Mouse (Mus musculus): Measurements from ENCODE around the gene Nemf. TPM values are rescaled to one million over a fixed set of nuclear protein-coding genes. Genes with fewer than 3 reads are reported as not detected.
"Not testable (repeated sequence)": the region's sequence is repeated elsewhere in the genome, so short reads cannot be mapped to it uniquely, and the experiment has no call there.

The Nemf gene
- total RNA-seq (2022): 10 to 100 TPM; 43.7 to 46.5 (median 45.8) TPM

DNA sequence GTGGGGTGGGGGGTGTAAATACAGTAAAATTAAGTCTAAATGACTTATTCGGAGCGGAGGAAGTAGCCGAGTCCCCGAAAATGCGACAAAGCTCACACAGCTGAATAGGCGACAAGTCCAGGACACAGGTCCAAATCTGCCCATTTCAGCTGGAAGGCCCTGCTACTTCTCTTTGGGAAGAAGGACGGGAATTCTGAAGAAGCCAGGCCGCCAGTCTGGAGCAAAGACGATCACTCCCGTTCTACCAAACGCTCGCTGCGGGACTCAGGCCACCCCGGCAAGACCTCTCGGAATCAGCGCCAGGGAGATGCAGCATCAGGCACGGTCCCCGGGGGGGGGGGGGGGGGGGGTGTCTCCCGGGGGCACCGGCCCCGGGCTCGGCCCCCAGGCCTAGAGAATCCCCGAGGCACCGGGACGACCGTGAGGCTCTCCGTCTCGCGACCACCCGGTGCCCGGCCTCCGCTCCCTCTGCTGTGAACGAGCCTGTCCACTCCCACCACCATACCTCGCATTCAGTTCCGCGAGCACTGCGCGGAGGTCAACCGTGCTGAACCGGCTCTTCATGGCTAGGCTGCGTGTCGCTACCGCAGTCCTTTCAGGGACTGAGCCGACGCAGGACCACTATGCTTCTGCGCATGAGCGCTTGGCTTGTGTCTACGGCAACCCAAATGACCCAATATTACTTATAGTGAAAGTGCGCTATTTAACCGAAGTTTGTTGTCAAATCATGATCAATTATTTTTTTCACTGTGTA lies at the start of gene Nemf:
Gene Nemf, minus strand, starts transcription at position 620 of the 754 bp plus-strand sequence.
- DNase-seq (ENCODE audit: low spot score in 2 of 2): peak; percentile 77 to 79

DNA sequence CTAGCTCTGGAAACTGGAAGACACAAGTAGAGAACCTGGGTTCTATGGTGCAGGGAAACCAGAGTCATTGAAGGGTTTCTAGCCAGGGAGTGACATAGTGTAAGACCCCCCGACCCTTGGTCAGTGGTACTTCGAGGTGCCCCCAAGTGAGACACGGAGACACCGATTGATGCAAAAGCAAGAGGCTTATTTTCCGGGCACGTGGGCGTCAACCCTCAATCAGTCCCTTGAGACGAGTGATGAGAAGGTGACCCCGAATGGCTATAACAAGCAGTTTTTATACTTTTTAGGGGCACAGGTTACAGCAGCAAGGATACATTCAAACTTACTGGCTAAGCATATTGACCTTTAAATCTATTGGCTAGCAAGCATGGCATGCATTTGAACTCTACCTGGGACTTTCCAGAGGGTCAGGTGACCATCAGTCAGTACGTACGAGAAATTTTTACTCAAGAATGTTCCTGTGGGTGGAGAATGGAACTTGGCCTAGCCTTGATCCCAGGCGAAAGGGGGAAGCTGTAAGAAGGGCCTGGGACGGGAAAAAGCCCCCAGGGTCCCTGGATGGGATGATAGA lies 45.7 kb upstream of the Nemf start:
- DNase-seq (ENCODE audit: low spot score in 2 of 2): no peak

DNA sequence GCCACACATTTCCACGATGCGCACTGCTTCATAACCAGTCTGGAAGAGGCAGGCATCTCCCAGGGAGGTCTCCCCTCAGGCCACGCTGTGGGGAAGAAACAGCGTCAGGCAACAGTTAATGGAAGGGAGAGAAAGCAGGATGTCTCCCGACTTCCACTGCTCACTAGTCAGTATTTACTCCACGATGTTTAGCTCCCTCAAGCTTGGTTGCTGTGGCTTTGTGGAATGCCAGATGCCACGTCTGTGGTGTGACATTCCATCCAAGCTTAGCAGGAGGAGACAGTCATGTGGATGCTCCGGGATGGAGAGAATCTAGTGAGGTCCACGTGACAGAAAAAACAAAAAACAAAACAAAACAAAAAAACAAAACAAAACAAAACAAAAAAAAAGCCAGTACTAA lies 45.1 kb upstream of the Nemf start:
- DNase-seq (ENCODE audit: low spot score in 2 of 2): no peak

DNA sequence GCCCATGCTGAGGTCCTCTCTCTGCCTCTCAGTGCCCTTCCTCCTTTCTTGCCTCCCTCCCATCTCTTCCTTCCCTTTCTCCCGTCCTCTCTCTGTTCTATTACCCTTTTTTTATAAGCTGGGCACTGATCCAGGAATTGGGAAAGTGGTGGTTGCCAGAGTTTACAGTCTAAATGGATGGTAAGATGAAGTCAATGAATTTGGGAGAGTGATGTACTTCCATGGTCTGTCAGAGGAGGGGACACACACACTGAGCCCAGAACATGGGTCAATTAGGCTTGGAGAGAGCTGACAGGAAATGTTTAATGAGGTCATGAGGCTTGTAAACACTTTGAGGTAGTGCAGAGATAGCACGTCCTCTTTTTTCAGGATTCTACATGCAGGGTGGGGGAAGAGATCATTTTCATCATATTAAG lies 43.9 kb upstream of the Nemf start:
- DNase-seq (ENCODE audit: low spot score in 2 of 2): no peak

DNA sequence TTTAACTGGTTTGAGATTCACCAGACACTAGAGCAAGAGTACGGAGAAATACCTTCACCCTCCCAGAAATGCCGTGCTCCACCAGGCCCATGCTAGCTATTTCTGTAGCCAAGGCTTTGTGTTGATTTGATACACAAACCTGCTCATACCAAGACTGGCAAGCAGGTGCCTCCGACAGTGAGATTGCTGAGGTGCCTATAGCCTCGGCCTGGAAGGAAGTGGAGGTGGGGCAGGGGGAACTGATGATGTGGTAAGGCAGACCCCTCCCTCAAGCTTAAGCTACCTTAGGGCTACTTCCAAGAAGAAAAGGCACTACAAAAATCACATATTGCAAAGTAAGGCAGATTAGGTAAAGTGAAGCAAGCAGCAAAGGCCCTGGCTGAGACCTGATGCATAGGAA lies 43.4 kb upstream of the Nemf start:
- DNase-seq (ENCODE audit: low spot score in 2 of 2): no peak

DNA sequence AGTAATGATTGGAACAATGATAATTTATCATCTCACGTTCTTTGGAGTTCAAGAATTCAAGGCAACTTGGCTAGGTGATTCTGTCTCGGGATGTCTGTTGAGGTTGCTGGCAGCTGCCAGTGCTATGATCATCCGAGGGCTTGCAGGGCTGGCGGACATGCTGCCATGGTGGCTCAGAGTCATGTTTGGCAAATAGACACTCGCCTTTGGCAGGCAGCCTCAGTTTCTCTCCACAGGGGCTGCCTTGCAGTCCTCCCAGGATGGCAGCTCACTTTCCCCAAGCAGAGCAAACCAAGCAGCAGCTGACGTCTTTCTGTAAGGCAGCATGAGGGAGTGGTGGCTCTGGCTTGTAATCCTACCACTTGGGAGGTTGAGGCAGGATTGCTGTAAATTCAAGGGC lies 37.5 kb upstream of the Nemf start:
- no peak for DNase-seq (ENCODE audit: low spot score in 2 of 2)

DNA sequence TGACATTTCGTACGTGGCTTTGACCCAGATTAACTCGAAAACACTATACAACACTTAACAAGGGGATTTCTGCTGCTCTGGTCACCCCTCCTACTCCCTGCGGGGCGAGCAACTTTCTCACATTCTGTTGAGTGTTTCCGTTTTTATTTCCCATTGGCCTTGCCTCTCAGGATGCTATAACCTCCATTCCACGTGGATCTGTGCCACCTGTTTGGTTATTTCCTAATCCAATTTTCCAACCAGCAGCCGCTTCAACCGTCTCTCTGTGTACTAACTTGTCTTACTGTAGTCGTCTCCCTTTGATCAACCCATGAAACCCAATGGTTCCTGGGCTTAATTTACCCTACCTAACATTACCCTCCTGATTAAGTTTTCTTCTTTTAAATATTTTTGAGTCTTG lies 36.1 kb upstream of the Nemf start:
- DNase-seq (ENCODE audit: low spot score in 2 of 2): no peak

DNA sequence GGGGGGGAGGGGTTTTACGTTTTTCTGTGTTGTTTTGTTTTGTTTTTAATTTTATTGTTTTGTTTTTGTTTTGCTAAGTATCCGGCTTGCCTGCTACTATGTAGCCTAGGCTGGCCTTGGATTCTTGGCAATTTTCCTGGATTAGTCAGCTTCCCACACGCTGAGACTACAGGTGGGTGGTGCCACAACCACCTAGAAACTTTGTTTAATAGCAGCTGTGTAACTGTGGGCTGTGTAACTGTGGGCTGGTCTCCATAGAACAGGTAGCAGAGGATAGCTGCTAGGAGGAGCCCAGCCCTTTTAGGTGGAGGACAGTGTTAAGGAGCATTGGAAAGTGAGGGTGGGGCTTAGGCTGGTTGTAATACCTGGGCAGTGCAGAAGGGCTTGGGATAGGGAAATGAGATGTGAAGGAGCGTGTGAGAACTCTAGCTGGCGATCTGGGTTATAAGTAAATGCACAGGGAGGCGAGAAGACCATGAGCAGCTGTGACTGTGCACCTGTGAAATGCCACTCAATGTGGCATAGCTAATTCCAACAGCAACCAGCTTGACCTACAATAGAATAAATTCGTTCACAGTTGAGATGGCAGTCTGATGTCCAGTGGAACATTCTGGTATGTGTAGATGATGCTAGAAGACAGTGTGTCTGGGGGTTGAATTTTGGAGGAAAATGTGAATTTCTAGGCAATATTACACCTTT lies 33.2 kb upstream of the Nemf start:
- no peak for DNase-seq (ENCODE audit: low spot score in 2 of 2)

DNA sequence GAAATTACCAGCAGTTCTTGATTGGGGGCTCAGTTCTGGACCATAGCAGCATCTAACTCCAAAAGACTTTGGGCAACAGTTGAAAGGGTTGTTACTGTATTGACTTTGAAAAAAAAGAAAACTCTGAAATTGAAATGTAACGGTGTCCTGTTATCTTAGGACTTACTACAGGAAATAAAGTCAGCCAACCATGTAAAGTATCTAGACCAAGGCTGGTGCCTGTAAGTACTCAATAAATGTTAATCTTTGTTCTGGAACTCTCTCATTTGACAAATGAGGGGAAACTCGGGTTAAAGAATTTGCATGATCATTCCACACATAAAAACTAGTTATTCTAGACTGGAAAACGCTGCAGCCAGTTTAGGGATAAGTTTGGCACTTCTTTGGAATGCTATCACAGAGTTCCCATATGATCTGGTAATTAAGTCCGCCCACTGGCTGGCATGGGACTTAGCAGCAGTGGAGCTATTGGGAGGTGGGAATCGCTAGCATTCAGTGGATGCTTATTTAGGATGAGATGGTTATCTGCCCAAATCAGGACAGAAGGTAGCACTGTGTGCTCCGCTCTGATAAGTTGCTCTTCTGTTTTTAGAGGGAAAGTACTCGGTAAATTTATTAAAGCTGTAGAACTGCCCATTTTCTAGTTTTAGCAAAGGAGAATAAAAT lies 32.4 kb upstream of the Nemf start:
- no peak for DNase-seq (ENCODE audit: low spot score in 2 of 2)

DNA sequence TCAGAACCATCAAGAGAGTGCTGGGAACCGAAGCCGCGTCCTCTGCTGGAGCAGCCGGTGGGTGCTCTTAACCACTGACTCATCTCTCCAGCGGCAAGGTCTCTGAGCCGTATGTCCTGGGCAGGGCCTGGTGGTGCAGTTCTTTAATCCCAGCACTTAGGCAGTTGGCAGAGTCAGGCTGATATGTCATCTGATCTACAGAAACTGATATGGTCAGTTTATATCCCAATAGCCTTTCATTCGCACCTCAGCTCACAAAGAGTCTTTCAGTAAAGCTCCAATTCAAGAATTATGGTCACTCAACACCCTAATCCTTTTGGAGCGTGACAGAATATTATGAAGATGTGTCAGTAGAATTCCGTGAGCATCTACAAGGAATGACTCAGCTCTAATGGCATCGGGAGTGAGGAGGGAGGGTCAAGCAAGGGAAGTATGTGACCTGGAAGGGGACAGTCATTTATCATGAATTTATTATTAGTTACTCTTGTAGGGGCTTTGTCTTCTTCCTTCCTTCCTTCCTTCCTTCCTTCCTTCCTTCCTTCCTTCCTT lies 31.4 kb upstream of the Nemf start:
- no peak for DNase-seq (ENCODE audit: low spot score in 2 of 2)

DNA sequence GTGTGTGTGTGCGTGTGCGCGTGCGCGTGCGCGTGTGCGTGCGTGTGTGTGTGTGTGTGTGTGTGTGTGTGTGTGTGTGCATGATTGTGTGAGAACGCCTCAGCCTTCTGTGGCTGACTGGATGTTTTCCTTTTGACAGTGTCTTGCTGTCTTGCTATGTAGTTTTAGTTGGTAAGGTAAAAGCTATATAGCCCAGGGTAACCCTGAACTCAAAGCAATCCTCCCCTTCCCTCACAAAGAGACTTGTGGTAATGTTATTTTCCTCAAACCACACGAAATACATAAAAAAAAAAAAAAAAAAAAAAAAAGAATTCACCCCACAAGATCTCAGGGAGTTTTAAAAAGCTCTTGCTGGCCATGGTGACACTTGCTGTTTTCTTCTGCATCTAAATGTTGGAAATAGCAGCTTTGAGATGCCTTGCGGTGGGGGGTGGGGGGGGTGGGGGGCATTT lies 29.3 kb upstream of the Nemf start:
- DNase-seq (ENCODE audit: low spot score in 2 of 2): not testable (repeated sequence)

DNA sequence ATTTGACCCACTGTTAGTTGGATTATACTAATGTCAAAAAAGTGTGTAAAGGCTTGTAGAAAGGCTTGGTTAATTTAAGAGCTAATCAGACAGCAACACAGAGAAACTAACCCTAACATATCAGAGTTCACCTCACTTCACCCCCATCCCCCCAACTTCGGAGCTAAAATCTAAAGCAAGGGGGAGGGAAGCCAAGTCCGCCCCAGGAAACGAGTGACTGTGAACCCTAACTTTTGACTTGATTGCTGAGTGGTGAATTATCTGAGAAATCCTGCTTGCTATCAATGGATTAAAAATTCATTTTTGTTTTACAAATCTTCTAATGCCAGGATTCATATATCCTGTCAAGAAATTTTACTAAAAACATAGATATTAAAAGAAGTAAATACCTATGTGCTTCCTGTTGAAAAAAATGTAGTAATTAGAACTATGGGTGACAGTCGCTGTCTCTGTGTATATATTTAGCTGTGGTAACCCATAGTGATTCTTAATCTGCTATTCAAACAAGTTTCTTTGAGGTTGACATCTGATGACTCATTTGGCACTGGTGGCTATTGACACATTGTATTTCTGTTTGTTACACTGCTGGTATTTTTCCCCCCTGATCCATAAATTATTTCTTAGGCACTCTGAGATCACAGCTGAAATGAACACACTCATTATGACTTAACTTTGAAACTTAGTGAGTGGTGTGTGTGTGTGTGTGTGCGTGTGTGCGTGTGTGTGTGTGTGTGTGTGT lies 28.7 kb upstream of the Nemf start:
- no peak for DNase-seq (ENCODE audit: low spot score in 2 of 2)

DNA sequence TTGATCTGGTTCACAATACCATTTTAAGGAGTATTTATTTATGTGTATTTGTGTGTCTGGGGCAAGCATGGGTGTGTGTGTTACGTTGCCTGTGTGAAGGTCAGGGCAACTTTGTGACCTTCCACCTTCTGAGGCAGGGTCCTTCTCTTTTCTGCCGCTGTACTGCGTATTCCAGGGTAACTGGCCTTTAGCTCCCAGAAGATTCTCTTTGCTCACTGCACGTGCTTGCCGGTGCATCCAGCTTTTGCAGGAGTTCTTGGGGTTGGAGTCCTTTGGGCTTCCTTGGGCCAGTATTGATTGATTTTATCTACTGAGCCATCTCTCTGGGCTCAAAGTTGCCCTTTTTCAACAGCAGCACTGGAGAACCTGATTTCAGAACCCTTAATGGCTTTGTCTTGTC lies 27.6 kb upstream of the Nemf start:
- no peak for DNase-seq (ENCODE audit: low spot score in 2 of 2)

DNA sequence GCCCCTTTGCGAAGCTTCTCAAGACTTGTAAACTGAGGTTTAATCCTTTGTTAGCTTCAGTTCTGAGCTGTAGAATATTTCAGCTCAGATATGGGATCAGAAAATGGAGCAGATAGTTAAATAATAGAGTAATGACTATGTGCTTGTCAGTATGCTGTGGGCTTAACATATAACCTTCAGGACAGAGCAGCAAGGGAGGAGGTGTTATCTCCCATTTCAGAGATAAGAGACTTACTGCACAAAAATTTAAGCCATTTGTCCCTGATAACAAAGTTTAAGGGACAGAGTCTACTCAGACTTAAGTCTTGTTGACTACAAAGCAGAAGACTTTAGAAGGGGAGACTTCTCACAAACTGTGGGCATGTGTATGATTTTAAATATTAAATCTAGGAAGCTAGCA lies 25.9 kb upstream of the Nemf start:
- DNase-seq (ENCODE audit: low spot score in 2 of 2): no peak

DNA sequence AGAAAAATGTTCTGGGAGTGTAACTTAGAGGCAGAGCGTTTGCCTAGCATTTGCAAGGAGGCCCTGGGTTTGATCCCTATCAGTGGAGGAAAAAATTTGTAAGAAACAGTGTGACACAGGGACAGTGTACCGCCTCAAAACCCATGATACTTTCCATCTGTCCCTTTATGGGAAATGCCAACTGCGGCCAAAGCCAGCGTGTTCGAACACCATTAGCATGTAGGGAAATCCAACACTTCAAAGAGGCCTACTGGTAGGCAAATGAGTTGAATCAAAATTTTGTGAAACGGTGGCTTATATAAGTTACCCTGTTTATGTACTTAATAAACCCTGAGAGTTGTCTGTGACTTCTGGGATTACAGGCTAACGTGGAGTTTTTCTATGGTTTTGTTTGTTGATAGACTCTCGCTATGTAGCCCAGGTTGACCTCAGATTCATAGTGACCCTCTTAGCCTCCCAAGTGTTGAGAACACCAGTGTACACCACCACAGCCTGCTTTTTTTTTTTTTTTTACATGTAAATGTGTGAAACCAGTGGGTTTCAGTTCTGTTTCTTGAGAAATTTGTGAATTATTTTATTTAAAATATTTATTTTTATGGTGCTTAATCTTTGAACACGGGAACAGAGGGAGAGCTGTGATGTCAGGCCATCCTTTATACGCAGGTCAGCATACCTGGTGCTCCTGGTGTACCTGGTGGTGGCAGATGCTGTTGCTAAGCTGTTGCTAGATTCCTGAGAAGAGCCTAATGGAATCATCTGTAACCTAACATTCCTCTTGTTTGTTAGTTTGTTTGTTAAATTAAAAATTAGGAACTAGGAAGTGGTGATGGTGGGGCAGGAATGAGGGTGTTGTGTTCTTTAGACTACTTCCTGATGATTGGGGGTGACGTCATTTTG lies 21.8 kb upstream of the Nemf start:
- DNase-seq (ENCODE audit: low spot score in 2 of 2): no peak

DNA sequence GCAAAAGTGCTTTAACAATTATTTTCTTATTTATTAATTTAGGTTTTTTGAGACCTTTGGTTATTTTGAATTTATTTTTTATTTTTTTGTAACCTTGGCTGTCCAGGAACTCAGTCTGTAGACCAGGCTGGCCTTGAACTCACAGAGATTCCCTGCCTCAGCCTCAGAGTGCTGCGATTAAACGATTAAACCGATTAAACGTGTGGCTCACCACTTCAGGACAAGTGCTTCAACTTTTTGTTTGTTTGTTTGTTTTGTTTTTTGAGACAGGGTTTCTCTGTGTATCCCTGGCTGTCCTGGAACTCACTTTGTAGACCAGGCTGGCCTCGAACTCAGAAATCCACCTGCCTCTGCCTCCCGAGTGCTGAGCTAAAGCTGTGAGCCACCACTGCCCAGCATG lies 20.7 kb upstream of the Nemf start:
- not testable (repeated sequence) for DNase-seq (ENCODE audit: low spot score in 2 of 2)

DNA sequence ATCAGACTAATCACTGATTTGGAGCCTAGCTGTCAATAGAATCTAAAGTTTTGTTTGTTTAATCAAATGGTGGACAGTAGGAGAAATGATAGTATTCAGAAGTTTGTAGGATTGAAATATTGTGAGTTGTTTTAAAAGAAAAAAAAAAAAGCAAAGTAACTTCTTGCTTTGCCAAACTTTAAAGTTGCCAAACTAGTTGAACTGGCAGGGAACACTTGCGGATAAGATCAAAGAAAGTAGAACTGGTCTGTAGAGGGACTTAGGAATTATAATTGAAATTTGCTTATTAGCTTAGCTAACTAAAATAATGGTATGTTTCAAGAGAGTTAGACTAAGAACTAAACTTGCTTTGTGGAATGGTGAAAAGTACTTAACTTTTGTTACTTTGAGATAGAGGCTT lies 20.2 kb upstream of the Nemf start:
- DNase-seq (ENCODE audit: low spot score in 2 of 2): no peak

DNA sequence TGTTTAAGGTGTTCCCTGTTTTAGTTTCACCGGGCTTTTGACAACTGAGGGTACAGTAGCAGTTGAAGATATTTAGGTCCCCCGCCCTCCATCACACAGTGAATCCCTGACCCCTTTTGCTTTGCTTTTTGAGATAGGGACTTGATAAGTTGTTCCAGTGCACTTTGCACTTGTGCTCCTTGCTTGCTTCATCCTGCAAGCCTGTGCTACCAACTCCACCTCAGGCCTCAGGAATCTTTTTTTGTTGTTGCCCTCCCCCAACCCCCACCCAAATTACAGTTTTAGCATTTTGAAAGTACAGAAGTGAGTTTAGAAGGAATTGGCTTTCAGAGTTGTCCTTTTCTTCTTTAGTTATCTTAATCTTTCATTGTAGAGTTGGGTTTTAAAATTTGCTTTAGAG lies 19.2 kb upstream of the Nemf start:
- DNase-seq (ENCODE audit: low spot score in 2 of 2): no peak

DNA sequence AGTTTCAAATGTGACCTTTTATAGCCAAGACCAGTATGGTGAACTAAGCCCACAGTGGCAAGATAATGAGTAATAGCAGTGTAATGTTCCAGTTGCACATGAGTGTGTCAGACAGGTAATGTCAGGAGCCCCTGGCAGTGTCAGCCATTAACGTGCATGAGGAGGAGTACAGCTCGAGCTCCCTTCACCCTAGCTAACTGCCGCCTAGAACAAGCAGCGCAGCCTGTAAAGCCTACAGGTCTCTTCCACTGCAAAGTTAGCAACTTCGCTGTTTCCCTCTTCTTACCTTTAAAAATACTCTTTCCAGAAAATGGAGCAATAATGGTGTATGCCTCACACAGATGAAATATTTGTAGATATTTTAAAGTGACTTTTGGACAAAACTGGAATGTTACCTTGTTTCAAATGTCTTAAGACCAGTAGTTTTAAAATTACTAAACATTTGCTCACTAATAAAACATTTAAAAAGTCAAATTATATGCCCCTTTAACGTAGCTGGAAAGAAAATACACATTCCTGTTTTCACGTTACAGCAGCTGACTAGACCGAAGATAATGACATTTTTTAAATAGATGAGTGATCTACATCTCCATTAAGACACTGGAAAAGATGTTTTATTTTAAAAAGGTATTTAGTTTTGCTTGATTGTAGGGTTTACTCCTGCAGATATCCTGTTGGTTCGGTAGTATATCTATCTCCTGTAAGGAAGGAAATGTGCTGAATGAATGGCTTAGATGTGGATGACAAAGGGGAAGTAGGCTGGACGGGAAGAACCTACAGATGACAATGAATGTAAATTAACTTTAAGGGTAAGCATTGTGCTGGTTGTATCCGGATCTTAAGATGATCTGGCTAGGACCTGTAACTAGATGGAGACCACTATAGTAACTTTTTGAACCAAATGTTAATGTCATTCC lies 17.1 kb upstream of the Nemf start:
- no peak for DNase-seq (ENCODE audit: low spot score in 2 of 2)

Measured in left cerebral cortex, adult 8-10 months (tissue).